Mouse (Mus musculus): ENCODE data around the gene Cbwd1.
A peak's percentile ranks its signal among the peaks of the same experiment; 100 is the strongest.
"Not testable (repeated sequence)": the region's sequence is repeated elsewhere in the genome, so short reads cannot be mapped to it uniquely, and the experiment has no call there.

The Cbwd1 gene

DNA sequence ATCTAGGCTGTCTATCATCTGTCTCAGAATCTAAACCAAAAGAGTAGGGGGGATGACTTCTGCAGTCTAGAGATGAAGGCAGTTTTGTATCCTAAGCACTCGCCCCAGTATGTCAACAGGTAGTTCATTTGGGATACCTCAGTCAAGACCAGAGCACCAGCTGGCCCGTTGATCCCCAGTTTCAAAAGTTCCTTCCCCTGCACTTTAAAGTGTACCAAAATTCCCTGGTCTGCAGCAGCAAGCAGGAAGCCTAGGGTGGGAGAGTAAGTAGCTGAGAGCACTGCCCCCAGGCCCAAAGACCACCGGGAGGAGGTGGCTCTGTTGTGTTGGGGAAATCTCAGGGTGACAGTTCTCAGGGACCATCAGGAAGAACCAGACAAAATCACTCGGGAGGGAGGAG lies 64.9 kb downstream of the Cbwd1 start:
- DNase-seq, result no peak

- DNase-seq, result no peak
Measured at GRCm38 (mm10) chr19:24886888-24887287, 74.5 kb downstream of the Cbwd1 start.

- DNase-seq, result peak; percentile 28 to 60
Measured at GRCm38 (mm10) chr19:24885504-24885903, 75.9 kb downstream of the Cbwd1 start.

DNA sequence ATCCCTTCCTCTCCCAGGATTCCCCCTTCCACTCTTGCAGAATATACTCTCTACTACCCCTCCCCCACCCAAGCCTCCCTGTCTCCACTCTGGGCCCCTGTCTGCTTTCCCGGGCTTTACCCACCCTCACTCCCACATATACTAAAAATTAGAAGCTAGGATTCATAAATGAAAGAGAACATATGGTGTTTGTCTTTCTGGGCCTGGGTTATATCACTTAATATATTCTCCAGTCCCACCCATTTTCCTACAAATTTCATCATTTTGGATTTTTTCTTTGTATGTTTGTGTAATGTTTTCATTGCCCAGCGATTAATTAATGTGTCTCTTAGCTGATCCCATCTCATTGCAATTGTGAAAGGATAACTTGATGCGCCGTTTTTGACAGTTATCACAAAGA lies 80.2 kb downstream of the Cbwd1 start:
- DNase-seq, result no peak

- DNase-seq, result not testable (repeated sequence)
Measured at GRCm38 (mm10) chr19:24875129-24875870, 86.1 kb downstream of the Cbwd1 start, which contains the start of gene Gm10053. Gm10053 (plus strand) TSS chr19:24875686.

GRCm38 (mm10) chr19:24873873-24874272 lies 87.5 kb downstream of the Cbwd1 start:
- DNase-seq, result no peak

DNA sequence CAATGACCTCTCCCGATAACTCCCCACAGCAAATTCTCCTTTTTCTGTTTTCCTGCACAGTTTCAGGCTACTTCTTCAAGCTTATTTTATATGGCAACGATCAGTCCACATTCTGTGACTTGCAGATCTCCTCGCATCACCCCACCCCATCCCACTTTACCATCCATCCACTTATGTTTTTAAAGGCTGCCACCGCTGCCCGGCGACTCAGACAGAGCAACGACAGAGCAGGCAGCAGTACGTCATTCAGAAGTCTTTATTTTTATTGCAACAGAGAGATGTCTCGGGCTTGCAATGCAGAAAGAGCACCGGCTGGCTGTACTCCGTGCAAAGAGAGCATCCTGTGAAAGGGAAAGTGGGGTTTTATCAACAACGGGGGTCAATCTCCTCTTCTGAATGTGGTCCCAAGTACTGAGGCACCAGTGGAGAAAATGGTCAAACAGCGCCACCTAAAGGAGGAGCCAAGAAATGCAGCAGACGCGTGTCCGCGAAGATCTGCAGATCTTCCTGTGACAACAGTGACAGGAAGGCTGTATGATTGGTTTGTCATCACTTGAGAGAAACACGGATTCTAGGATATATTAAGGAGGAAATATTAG lies 90.3 kb downstream of the Cbwd1 start:
- DNase-seq, result peak; percentile 14 to 56
